Mouse (Mus musculus) forebrain, embryonic 13.5 days (tissue): Measurements from ENCODE around the gene 4930430F08Rik. TPM values are rescaled to one million over a fixed set of nuclear protein-coding genes. Genes with fewer than 3 reads are reported as not detected.
"Not testable (repeated sequence)": the region's sequence is repeated elsewhere in the genome, so short reads cannot be mapped to it uniquely, and the experiment has no call there.

Experiments used
- ATAC-seq: fragments of 200-750 bp; cut with Nextera tagmentation; 2 replicates; pipeline ENCODE4 v1.8.0; 2017
- H3K27ac ChIP-seq: fragments of 300-500 bp; sonication (generic); 2 replicates; pipeline ENCODE4 v1.5.1; 2015; ENCODE audit warnings: inconsistent platforms, mild to moderate bottlenecking, moderate library complexity
- H3K27me3 ChIP-seq: fragments of 300-500 bp; sonication (generic); 2 replicates; pipeline ENCODE4 v1.6.1; 2015; ENCODE audit warnings: mild to moderate bottlenecking, inconsistent platforms
- H3K36me3 ChIP-seq: fragments of 300-500 bp; sonication (generic); 2 replicates; pipeline ENCODE4 v1.6.1; 2015; ENCODE audit warnings: mild to moderate bottlenecking, inconsistent platforms; ENCODE audit not compliant: poor library complexity, severe bottlenecking
- H3K4me1 ChIP-seq: fragments of 300-500 bp; sonication (generic); 2 replicates; pipeline ENCODE4 v1.6.1; 2015; ENCODE audit warnings: inconsistent platforms
- H3K4me2 ChIP-seq: fragments of 300-500 bp; sonication (generic); 2 replicates; pipeline ENCODE4 v1.6.1; 2015; ENCODE audit warnings: inconsistent platforms, mild to moderate bottlenecking, moderate library complexity
- H3K4me3 ChIP-seq: fragments of 300-500 bp; sonication (generic); 2 replicates; pipeline ENCODE4 v1.5.1; 2015; ENCODE audit warnings: mild to moderate bottlenecking, inconsistent platforms
- H3K9ac ChIP-seq: fragments of 300-500 bp; sonication (generic); 2 replicates; pipeline ENCODE4 v1.6.1; 2015; ENCODE audit warnings: mild to moderate bottlenecking, inconsistent platforms
- H3K9me3 ChIP-seq: fragments of 300-500 bp; sonication (generic); replicated peaks from 2 replicates; pipeline ENCODE4 v1.6.1; 2016; ENCODE audit warnings: inconsistent platforms
- WGBS: fragments of 180-500 bp; shearing (Covaris S2); methylation state at CpG from one replicate; pipeline ENCODE4 v1.1.7; 2015; 5-methylcytosine and 5-hydroxymethylcytosine counted together
- polyA plus RNA-seq: library from polyadenylated mRNA; unstranded; fragments of >200 nt; fragmentation: Nextera tagmentation; extraction: Ambion mirVana; gene quantifications from 2 replicates; pipeline ENCODE4 v1.2.1, GENCODE M21; 2015

4930430F08Rik gene
- polyA plus RNA-seq, 1 experiment from 2014 or later = 13.4 TPM

GRCm38 (mm10) chr10:100575294-100575693 lies 14.9 kb downstream of the 4930430F08Rik start:
- 93% methylated on average over 7 of the region's 7 CpGs for WGBS
- Histone ChIP-seq H3K27ac (no peak overlapping the region), H3K27me3 (no peaks in the 10 kb centered on the region), H3K9ac (no peak overlapping the region), H3K4me2 (no peak overlapping the region), H3K9me3 (no peaks in the 10 kb centered on the region), H3K4me3 (no peak overlapping the region), H3K36me3 (peaks cover 45% of the 10 kb centered on the region), H3K4me1 (no peaks in the 10 kb centered on the region)
- ATAC-seq = no peak

GRCm38 (mm10) chr10:100574505-100575149 lies 15.6 kb downstream of the 4930430F08Rik start:
- no peak overlapping the region for H3K4me3 ChIP-seq
- no peaks in the 10 kb centered on the region for H3K9me3 ChIP-seq
- no peak overlapping the region for H3K9ac ChIP-seq
- H3K27me3 ChIP-seq = no peaks in the 10 kb centered on the region
- peaks cover 46% of the 10 kb centered on the region for H3K36me3 ChIP-seq
- WGBS = 94% methylated on average over 7 of the region's 7 CpGs
- H3K4me2 ChIP-seq = no peak overlapping the region
- H3K4me1 ChIP-seq = no peaks in the 10 kb centered on the region
- no peak for ATAC-seq
- no peak overlapping the region for H3K27ac ChIP-seq

GRCm38 (mm10) chr10:100571707-100572106 lies 18.5 kb downstream of the 4930430F08Rik start:
- peaks cover 49% of the 10 kb centered on the region for H3K36me3 ChIP-seq
- ATAC-seq = no peak
- no peaks in the 10 kb centered on the region for H3K4me1 ChIP-seq
- no peaks in the 10 kb centered on the region for H3K27me3 ChIP-seq
- no peak overlapping the region for H3K27ac ChIP-seq
- H3K4me3 ChIP-seq = no peak overlapping the region
- H3K4me2 ChIP-seq = no peak overlapping the region
- 95% methylated on average over 3 of the region's 3 CpGs for WGBS
- no peaks in the 10 kb centered on the region for H3K9me3 ChIP-seq
- H3K9ac ChIP-seq = no peak overlapping the region

GRCm38 (mm10) chr10:100564112-100564511 lies 26.1 kb downstream of the 4930430F08Rik start:
- ATAC-seq = no peak
- WGBS = 85% methylated on average over 3 of the region's 3 CpGs
- Histone ChIP-seq H3K27me3 (no peaks in the 10 kb centered on the region), H3K9ac (no peak overlapping the region), H3K4me1 (no peaks in the 10 kb centered on the region), H3K9me3 (no peaks in the 10 kb centered on the region), H3K27ac (no peak overlapping the region), H3K4me3 (no peak overlapping the region), H3K4me2 (no peak overlapping the region), H3K36me3 (peaks cover 39% of the 10 kb centered on the region)

- not testable (repeated sequence) for ATAC-seq, H3K9ac ChIP-seq, H3K4me2 ChIP-seq, H3K27me3 ChIP-seq, H3K9me3 ChIP-seq, H3K27ac ChIP-seq, H3K4me3 ChIP-seq, H3K4me1 ChIP-seq
- over 99% methylated on average over 3 of the region's 3 CpGs for WGBS
- peaks cover 22% of the 10 kb centered on the region for H3K36me3 ChIP-seq
Measured at GRCm38 (mm10) chr10:100560194-100560883, 29.9 kb downstream of the 4930430F08Rik start.

- Histone ChIP-seq H3K27me3 (no peaks in the 10 kb centered on the region), H3K9me3 (no peaks in the 10 kb centered on the region), H3K4me2 (no peak overlapping the region), H3K36me3 (peaks cover 19% of the 10 kb centered on the region), H3K9ac (no peak overlapping the region), H3K4me1 (no peaks in the 10 kb centered on the region), H3K27ac (no peak overlapping the region), H3K4me3 (no peak overlapping the region)
- WGBS = 79% methylated on average over 3 of the region's 3 CpGs
- ATAC-seq = peak; percentile 83
Measured at GRCm38 (mm10) chr10:100556566-100557175, 33.6 kb downstream of the 4930430F08Rik start.

GRCm38 (mm10) chr10:100524499-100525390 lies 65.5 kb downstream of the 4930430F08Rik start:
- Histone ChIP-seq H3K27me3 (no peaks in the 10 kb centered on the region), H3K4me2 (no peak overlapping the region), H3K4me3 (no peak overlapping the region), H3K9ac (no peak overlapping the region), H3K4me1 (no peaks in the 10 kb centered on the region), H3K27ac (no peak overlapping the region), H3K9me3 (no peaks in the 10 kb centered on the region), H3K36me3 (peaks cover 14% of the 10 kb centered on the region)
- ATAC-seq = no peak
- WGBS = 93% methylated on average over 9 of the region's 9 CpGs

GRCm38 (mm10) chr10:100522330-100522729 lies 67.9 kb downstream of the 4930430F08Rik start:
- no peak overlapping the region for H3K27ac ChIP-seq
- no peaks in the 10 kb centered on the region for H3K9me3 ChIP-seq
- WGBS = 58% methylated on average over 9 of the region's 9 CpGs
- no peaks in the 10 kb centered on the region for H3K27me3 ChIP-seq
- H3K9ac ChIP-seq = no peak overlapping the region
- H3K4me3 ChIP-seq = no peak overlapping the region
- H3K36me3 ChIP-seq = peaks cover 19% of the 10 kb centered on the region
- H3K4me1 ChIP-seq = no peaks in the 10 kb centered on the region
- H3K4me2 ChIP-seq = no peak overlapping the region
- ATAC-seq = no peak

Other genes starting within 250 kb of the 4930430F08Rik start
- not detected in 2 replicates for gene Gm4302, start 249.6 kb downstream of the 4930430F08Rik start, polyA plus RNA-seq
- gene Gm4303, start 244.5 kb downstream of the 4930430F08Rik start, polyA plus RNA-seq = not detected in 2 replicates
- gene Gm4305, start 239.3 kb downstream of the 4930430F08Rik start, polyA plus RNA-seq = not detected in 2 replicates
- gene Gm4307, start 229.1 kb downstream of the 4930430F08Rik start, polyA plus RNA-seq = not detected in 2 replicates
- not detected in 2 replicates for gene Gm4312, start 207.9 kb downstream of the 4930430F08Rik start, polyA plus RNA-seq
- 11.6 and 13.2 TPM in 2 replicates for gene Tmtc3, start 103.1 kb downstream of the 4930430F08Rik start, polyA plus RNA-seq
- 7.9 and 8.3 TPM in 2 replicates for gene Cep290, start 102.9 kb downstream of the 4930430F08Rik start, polyA plus RNA-seq
- gene 1700017N19Rik, start 61 bp upstream of the 4930430F08Rik start, polyA plus RNA-seq = not detected in 2 replicates